Mouse (Mus musculus) bone marrow macrophage, adult 2 months (primary cell): ENCODE results near the gene Sept6. TPM values are rescaled to one million over a fixed set of nuclear protein-coding genes. Genes with fewer than 3 reads are reported as not detected.
A peak's percentile ranks its signal among the peaks of the same experiment; 100 is the strongest.

Experiments used
- H3K27ac ChIP-seq: 2 replicates; pipeline ENCODE4 v1.5.1; 2012; ENCODE audit warnings: low read depth, low read length; ENCODE audit not compliant: insufficient read depth
- H3K4me1 ChIP-seq: 2 replicates; pipeline ENCODE4 v1.6.1; 2012; ENCODE audit warnings: low read length; ENCODE audit not compliant: control insufficient read depth, insufficient read depth
- H3K4me3 ChIP-seq: 2 replicates; pipeline ENCODE4 v1.5.1; 2012; ENCODE audit warnings: mild to moderate bottlenecking, low read length, moderate library complexity; ENCODE audit not compliant: insufficient read depth
- CTCF ChIP-seq: IDR thresholded peaks from 2 replicates; pipeline ENCODE4 v1.5.1; 2012; ENCODE audit warnings: low read depth, mild to moderate bottlenecking, low read length, moderate library complexity
- POLR2A ChIP-seq: IDR thresholded peaks from 2 replicates; pipeline ENCODE4 v1.6.1; 2012; ENCODE audit warnings: mild to moderate bottlenecking, low read depth, low read length, borderline replicate concordance
- polyA plus RNA-seq: library from polyadenylated mRNA; stranded (reverse); fragments of >200 nt; gene quantifications from 2 replicates; pipeline ENCODE4 v1.2.4, GENCODE M21; 2012; ENCODE audit not compliant: missing spikeins, insufficient read depth, insufficient read length

Gene Sept6
- polyA plus RNA-seq, 1 experiment, result 10.5 TPM

- peak overlapping the region; percentile 61 for H3K4me3 ChIP-seq
- H3K4me1 ChIP-seq, result peaks cover 12% of the 10 kb centered on the region
- no peak overlapping the region for H3K27ac ChIP-seq
- no peak for TF ChIP-seq CTCF
- TF ChIP-seq POLR2A, result no peak
Observed at GRCm38 (mm10) chrX:36988754-36989153, 2.8 kb downstream of the Sept6 start.

GRCm38 (mm10) chrX:36987851-36988250 lies 3.7 kb downstream of the Sept6 start:
- Histone ChIP-seq H3K4me1 (peaks cover 14% of the 10 kb centered on the region), H3K4me3 (no peak overlapping the region), H3K27ac (no peak overlapping the region)
- TF ChIP-seq POLR2A (no peak), CTCF (no peak)

- TF ChIP-seq POLR2A (no peak), CTCF (no peak)
- peaks cover 2% of the 10 kb centered on the region; the same call in 1 of the 2 replicates for H3K4me1 ChIP-seq
- no peak overlapping the region for H3K27ac ChIP-seq
- no peak overlapping the region for H3K4me3 ChIP-seq
Observed at GRCm38 (mm10) chrX:36985041-36985440, 6.6 kb downstream of the Sept6 start.

GRCm38 (mm10) chrX:36983654-36984311 lies 7.8 kb downstream of the Sept6 start:
- no peak for TF ChIP-seq POLR2A
- no peak for TF ChIP-seq CTCF
- H3K4me3 ChIP-seq, result no peak overlapping the region
- no peak overlapping the region for H3K27ac ChIP-seq
- H3K4me1 ChIP-seq, result peaks cover 2% of the 10 kb centered on the region; the same call in 1 of the 2 replicates

- Histone ChIP-seq H3K4me1 (peaks cover 2% of the 10 kb centered on the region; the same call in 1 of the 2 replicates), H3K4me3 (no peak overlapping the region), H3K27ac (no peak overlapping the region)
- TF ChIP-seq POLR2A, result no peak
- TF ChIP-seq CTCF, result no peak
Observed at GRCm38 (mm10) chrX:36982892-36983653, 8.5 kb downstream of the Sept6 start.

GRCm38 (mm10) chrX:36980563-36981187 lies 10.9 kb downstream of the Sept6 start:
- TF ChIP-seq CTCF (no peak), POLR2A (no peak)
- Histone ChIP-seq H3K4me3 (no peak overlapping the region), H3K4me1 (peaks cover 2% of the 10 kb centered on the region; the same call in 1 of the 2 replicates), H3K27ac (no peak overlapping the region)

GRCm38 (mm10) chrX:36977863-36978262 lies 13.7 kb downstream of the Sept6 start:
- Histone ChIP-seq H3K27ac (no peak overlapping the region), H3K4me3 (no peak overlapping the region), H3K4me1 (no peaks in the 10 kb centered on the region)
- no peak for TF ChIP-seq CTCF

GRCm38 (mm10) chrX:36976980-36977379 lies 14.6 kb downstream of the Sept6 start:
- Histone ChIP-seq H3K4me3 (no peak overlapping the region), H3K4me1 (no peaks in the 10 kb centered on the region), H3K27ac (no peak overlapping the region)
- TF ChIP-seq POLR2A (no peak), CTCF (no peak)

- no peaks in the 10 kb centered on the region for H3K4me1 ChIP-seq
- TF ChIP-seq CTCF, result no peak
- TF ChIP-seq POLR2A, result no peak
- no peak overlapping the region for H3K4me3 ChIP-seq
- no peak overlapping the region for H3K27ac ChIP-seq
Observed at GRCm38 (mm10) chrX:36976272-36976671, 15.3 kb downstream of the Sept6 start.

- TF ChIP-seq POLR2A, result no peak
- TF ChIP-seq CTCF, result no peak
Observed at GRCm38 (mm10) chrX:36974905-36975304, 16.7 kb downstream of the Sept6 start.

More at GRCm38 (mm10) chrX:36974905-36975304, 16.7 kb downstream of the Sept6 start:
- no peak overlapping the region for H3K4me3 ChIP-seq
- H3K4me1 ChIP-seq, result no peaks in the 10 kb centered on the region
- H3K27ac ChIP-seq, result no peak overlapping the region
